Mouse (Mus musculus): Measurements from ENCODE around the gene Bhmt2. TPM values are rescaled to one million over a fixed set of nuclear protein-coding genes. Genes with fewer than 3 reads are reported as not detected.

Gene Bhmt2
- polyA plus RNA-seq (2017; shearing (Covaris generic)): 1 to 10 TPM in 1 of 2 experiments, not detected in 1; 1.4 TPM

GRCm38 (mm10) chr13:93674131-93674561 lies at the start of gene Bhmt2, which contains the start of gene Dmgdh:
Gene Bhmt2, minus strand, starts transcription at chr13:93674302.
Gene Dmgdh, plus strand, starts transcription at chr13:93674433.

GRCm38 (mm10) chr13:93637282-93638245 lies 36.5 kb downstream of the Bhmt2 start, which contains the start of gene Bhmt:
Gene Bhmt, minus strand, starts transcription at chr13:93637961.

Other genes starting within 250 kb of the Bhmt2 start
- gene Jmy, start 174.5 kb downstream of the Bhmt2 start, polyA plus RNA-seq (2017; shearing (Covaris generic)): 10 to 100 TPM; 15.8 to 19.2 TPM
- gene Bhmt, start 36.3 kb downstream of the Bhmt2 start, polyA plus RNA-seq (2017; shearing (Covaris generic)): under 1 TPM; 0.34 to 0.82 TPM
- gene Dmgdh, start 131 bp upstream of the Bhmt2 start, polyA plus RNA-seq (2017; shearing (Covaris generic)): 1 to 10 TPM in 1 of 2 experiments, under 1 TPM in 1; 0.63 to 1.6 TPM
- gene Arsb, start 97.3 kb upstream of the Bhmt2 start, polyA plus RNA-seq (2017; shearing (Covaris generic)): 10 to 100 TPM; 18.9 to 21.3 TPM